Mouse (Mus musculus): ENCODE results near the gene Stpg1.
A peak's percentile ranks its signal among the peaks of the same experiment; 100 is the strongest.

The Stpg1 gene

DNA sequence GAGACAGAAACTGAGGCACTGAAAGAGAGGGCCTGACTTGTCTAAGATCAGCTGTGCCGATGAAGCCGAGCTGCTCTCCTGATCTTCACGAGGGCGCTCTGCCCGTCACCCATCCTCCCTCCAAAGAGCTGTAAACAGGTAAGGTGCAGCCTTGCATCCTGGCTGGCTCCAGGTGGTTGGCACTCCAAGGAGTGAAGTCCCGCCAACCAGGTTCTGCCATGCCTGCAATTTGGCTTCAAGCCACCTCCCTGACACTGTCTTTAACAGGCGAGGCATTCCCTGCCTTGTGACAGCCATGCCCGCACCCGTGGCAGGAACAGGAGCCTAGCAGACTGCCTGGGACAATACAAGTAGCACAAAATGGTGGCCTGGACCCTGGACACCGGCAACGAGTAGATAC, 8.2 kb upstream of the Stpg1 start:
- Histone ChIP-seq H3K27me3 (ENCODE audit: insufficient read depth, low read length) (no peaks in the 10 kb centered on the region), H3K4me3 (replicated peaks; ENCODE audit: low read length) (no peak overlapping the region), H3K4me1 (replicated peaks; ENCODE audit: low read depth, low read length) (peaks cover 67% of the 10 kb centered on the region), H3K9me3 (ENCODE audit: low read length) (no peaks in the 10 kb centered on the region), H3K36me3 (ENCODE audit: insufficient read depth, low read length) (peaks cover 51% of the 10 kb centered on the region)
- no peak for TF ChIP-seq POU5F1 (IDR thresholded peaks at IDR 0.05; ENCODE audit: borderline replicate concordance, low read length)
- TF ChIP-seq CTCF (conservative IDR thresholded peaks at IDR 0.05; ENCODE audit: low read length), result no peak
- no peak for TF ChIP-seq NANOG (IDR thresholded peaks at IDR 0.05; ENCODE audit: borderline replicate concordance, low read length)

DNA sequence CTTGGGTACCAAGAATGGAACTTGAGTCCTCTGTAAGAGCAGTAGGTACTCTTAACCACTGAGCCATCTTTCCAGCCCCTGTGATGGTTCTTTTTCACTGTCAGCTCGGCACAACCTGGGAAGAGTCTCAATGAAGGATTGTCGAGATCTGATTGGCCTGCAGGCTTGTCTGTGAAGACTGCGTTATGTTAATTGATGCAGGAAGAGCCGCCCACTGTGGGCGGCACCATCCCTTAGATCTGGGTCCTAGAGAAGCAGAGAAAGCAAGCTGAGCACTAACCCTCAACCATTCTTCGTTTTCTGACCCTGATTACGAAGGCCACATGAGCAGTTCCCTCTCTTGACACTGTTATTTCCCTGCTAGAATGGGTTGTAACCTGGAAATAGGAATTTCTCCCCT, 5.3 kb upstream of the Stpg1 start:
- no peak overlapping the region for H3K4me3 ChIP-seq (replicated peaks; ENCODE audit: low read length)
- no peaks in the 10 kb centered on the region for H3K27me3 ChIP-seq (ENCODE audit: insufficient read depth, low read length)
- H3K4me1 ChIP-seq (replicated peaks; ENCODE audit: low read depth, low read length), result peaks cover 60% of the 10 kb centered on the region
- no peaks in the 10 kb centered on the region for H3K9me3 ChIP-seq (ENCODE audit: low read length)
- H3K36me3 ChIP-seq (ENCODE audit: insufficient read depth, low read length), result peaks cover 46% of the 10 kb centered on the region
- TF ChIP-seq CTCF (conservative IDR thresholded peaks at IDR 0.05; ENCODE audit: low read length), result no peak
- no peak for TF ChIP-seq POU5F1 (IDR thresholded peaks at IDR 0.05; ENCODE audit: borderline replicate concordance, low read length)
- TF ChIP-seq NANOG (IDR thresholded peaks at IDR 0.05; ENCODE audit: borderline replicate concordance, low read length), result no peak

GRCm38 (mm10) chr4:135493271-135493670, 1.3 kb upstream of the Stpg1 start:
- TF ChIP-seq POU5F1 (IDR thresholded peaks at IDR 0.05; ENCODE audit: borderline replicate concordance, low read length), result no peak
- TF ChIP-seq CTCF (conservative IDR thresholded peaks at IDR 0.05; ENCODE audit: low read length), result no peak
- TF ChIP-seq NANOG (IDR thresholded peaks at IDR 0.05; ENCODE audit: borderline replicate concordance, low read length), result no peak
- H3K9me3 ChIP-seq (ENCODE audit: low read length), result no peaks in the 10 kb centered on the region

GRCm38 (mm10) chr4:135493691-135494520, 684 bp upstream of the Stpg1 start:
- Histone ChIP-seq H3K4me3 (replicated peaks; ENCODE audit: low read length) (peak overlapping the region; percentile 88), H3K36me3 (ENCODE audit: insufficient read depth, low read length) (peaks cover 23% of the 10 kb centered on the region), H3K9me3 (ENCODE audit: low read length) (no peaks in the 10 kb centered on the region), H3K4me1 (replicated peaks; ENCODE audit: low read depth, low read length) (peaks cover 66% of the 10 kb centered on the region), H3K27me3 (ENCODE audit: insufficient read depth, low read length) (no peaks in the 10 kb centered on the region)
- TF ChIP-seq CTCF (conservative IDR thresholded peaks at IDR 0.05; ENCODE audit: low read length) (no peak), POU5F1 (IDR thresholded peaks at IDR 0.05; ENCODE audit: borderline replicate concordance, low read length) (no peak), NANOG (IDR thresholded peaks at IDR 0.05; ENCODE audit: borderline replicate concordance, low read length) (no peak)

More at GRCm38 (mm10) chr4:135493271-135493670, 1.3 kb upstream of the Stpg1 start:
- Histone ChIP-seq H3K27me3 (ENCODE audit: insufficient read depth, low read length) (no peaks in the 10 kb centered on the region), H3K4me3 (replicated peaks; ENCODE audit: low read length) (peak overlapping the region; percentile 88), H3K36me3 (ENCODE audit: insufficient read depth, low read length) (peaks cover 29% of the 10 kb centered on the region), H3K4me1 (replicated peaks; ENCODE audit: low read depth, low read length) (peaks cover 66% of the 10 kb centered on the region)

DNA sequence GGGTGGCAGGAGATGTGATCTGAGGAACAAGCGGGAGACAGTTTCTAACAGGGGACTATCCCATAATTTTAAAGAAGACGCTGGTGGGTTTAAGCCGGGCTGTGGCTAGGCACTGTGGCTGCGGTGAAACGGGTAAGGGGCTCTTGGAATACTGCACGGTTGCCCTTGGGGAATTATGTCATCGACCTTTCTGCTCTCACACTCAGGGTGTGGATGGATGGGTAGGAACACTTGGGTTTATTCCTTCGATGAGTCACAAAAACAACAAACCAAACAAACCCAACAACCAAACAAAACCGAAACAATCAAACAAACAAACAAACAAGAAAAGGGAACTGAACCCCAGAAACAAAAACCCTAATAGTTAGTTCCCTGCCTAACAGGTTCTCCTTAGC, 804 bp downstream of the Stpg1 start:
- Histone ChIP-seq H3K27me3 (ENCODE audit: insufficient read depth, low read length) (no peaks in the 10 kb centered on the region), H3K4me1 (replicated peaks; ENCODE audit: low read depth, low read length) (peaks cover 66% of the 10 kb centered on the region), H3K4me3 (replicated peaks; ENCODE audit: low read length) (peak overlapping the region; percentile 88), H3K9me3 (ENCODE audit: low read length) (no peaks in the 10 kb centered on the region), H3K36me3 (ENCODE audit: insufficient read depth, low read length) (peaks cover 9% of the 10 kb centered on the region)
- no peak for TF ChIP-seq CTCF (conservative IDR thresholded peaks at IDR 0.05; ENCODE audit: low read length)
- no peak for TF ChIP-seq POU5F1 (IDR thresholded peaks at IDR 0.05; ENCODE audit: borderline replicate concordance, low read length)
- no peak for TF ChIP-seq NANOG (IDR thresholded peaks at IDR 0.05; ENCODE audit: borderline replicate concordance, low read length)

DNA sequence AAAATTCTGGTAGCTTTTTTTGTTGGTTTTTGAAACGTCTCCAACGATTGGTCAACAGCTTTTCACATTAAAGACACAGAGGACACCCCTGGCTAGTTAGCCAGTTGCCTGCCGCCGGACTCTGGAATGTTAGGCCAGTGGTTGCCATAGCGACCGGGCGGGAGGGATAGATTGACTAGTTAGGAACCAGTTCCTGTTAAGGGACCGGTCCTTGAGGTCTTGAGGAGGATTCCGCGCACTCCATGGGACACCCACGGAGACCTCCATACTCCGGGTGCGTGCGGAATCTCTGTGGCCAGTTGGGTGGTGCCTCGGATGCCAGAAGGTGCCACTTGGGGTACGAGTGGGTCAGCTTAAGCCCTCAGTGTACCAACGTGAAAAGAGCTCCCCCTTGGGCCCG, 1.2 kb downstream of the Stpg1 start:
- TF ChIP-seq POU5F1 (IDR thresholded peaks at IDR 0.05; ENCODE audit: borderline replicate concordance, low read length) (no peak), NANOG (IDR thresholded peaks at IDR 0.05; ENCODE audit: borderline replicate concordance, low read length) (no peak), CTCF (conservative IDR thresholded peaks at IDR 0.05; ENCODE audit: low read length) (no peak)
- no peaks in the 10 kb centered on the region for H3K27me3 ChIP-seq (ENCODE audit: insufficient read depth, low read length)
- H3K36me3 ChIP-seq (ENCODE audit: insufficient read depth, low read length), result peaks cover 5% of the 10 kb centered on the region
- peaks cover 62% of the 10 kb centered on the region for H3K4me1 ChIP-seq (replicated peaks; ENCODE audit: low read depth, low read length)
- H3K9me3 ChIP-seq (ENCODE audit: low read length), result no peaks in the 10 kb centered on the region
- peak overlapping the region; percentile 88 for H3K4me3 ChIP-seq (replicated peaks; ENCODE audit: low read length)

DNA sequence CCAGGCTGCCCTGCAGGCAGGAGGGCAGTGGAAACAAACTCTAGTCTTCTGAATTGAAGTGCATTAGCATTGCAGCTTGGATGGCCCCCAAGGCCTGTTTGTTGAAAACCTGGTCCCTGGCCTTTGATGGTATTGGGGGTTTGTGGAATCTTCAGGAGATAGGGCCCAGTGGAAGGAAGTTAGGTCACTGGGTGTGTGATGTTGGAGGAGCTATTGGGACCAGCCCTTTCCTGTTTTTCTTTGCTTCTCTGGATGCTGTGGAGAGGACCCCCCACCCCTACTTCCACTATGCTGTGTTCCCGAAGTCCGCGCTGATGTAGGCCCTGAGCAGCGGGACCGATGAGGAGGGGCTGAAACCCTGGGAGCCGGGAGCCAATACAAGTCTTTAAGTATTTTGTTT, 3.5 kb downstream of the Stpg1 start:
- no peak for TF ChIP-seq POU5F1 (IDR thresholded peaks at IDR 0.05; ENCODE audit: borderline replicate concordance, low read length)
- TF ChIP-seq CTCF (conservative IDR thresholded peaks at IDR 0.05; ENCODE audit: low read length), result no peak
- no peak for TF ChIP-seq NANOG (IDR thresholded peaks at IDR 0.05; ENCODE audit: borderline replicate concordance, low read length)
- H3K4me3 ChIP-seq (replicated peaks; ENCODE audit: low read length), result no peak overlapping the region
- H3K9me3 ChIP-seq (ENCODE audit: low read length), result no peaks in the 10 kb centered on the region
- H3K27me3 ChIP-seq (ENCODE audit: insufficient read depth, low read length), result no peaks in the 10 kb centered on the region
- peaks cover 52% of the 10 kb centered on the region for H3K4me1 ChIP-seq (replicated peaks; ENCODE audit: low read depth, low read length)
- no peaks in the 10 kb centered on the region for H3K36me3 ChIP-seq (ENCODE audit: insufficient read depth, low read length)

GRCm38 (mm10) chr4:135499831-135500230, 5.2 kb downstream of the Stpg1 start:
- H3K4me1 ChIP-seq (replicated peaks; ENCODE audit: low read depth, low read length), result peaks cover 53% of the 10 kb centered on the region
- no peaks in the 10 kb centered on the region for H3K9me3 ChIP-seq (ENCODE audit: low read length)
- H3K4me3 ChIP-seq (replicated peaks; ENCODE audit: low read length), result no peak overlapping the region
- no peaks in the 10 kb centered on the region for H3K27me3 ChIP-seq (ENCODE audit: insufficient read depth, low read length)
- no peaks in the 10 kb centered on the region for H3K36me3 ChIP-seq (ENCODE audit: insufficient read depth, low read length)
- no peak for TF ChIP-seq CTCF (conservative IDR thresholded peaks at IDR 0.05; ENCODE audit: low read length)
- TF ChIP-seq POU5F1 (IDR thresholded peaks at IDR 0.05; ENCODE audit: borderline replicate concordance, low read length), result no peak
- TF ChIP-seq NANOG (IDR thresholded peaks at IDR 0.05; ENCODE audit: borderline replicate concordance, low read length), result no peak
